Mouse (Mus musculus): ENCODE measurements around the gene Cdh15. TPM values are rescaled to one million over a fixed set of nuclear protein-coding genes. Genes with fewer than 3 reads are reported as not detected.

Cdh15 gene
- polyA plus RNA-seq (2014; fragmentation: Nextera tagmentation; extraction: Ambion mirVana), result 6.8 and 7.6 TPM in 2 replicates

GRCm38 (mm10) chr8:122847829-122848561 is at the start of gene Cdh15:
Gene Cdh15 (plus strand): TSS chr8:122847966.
- H3K27ac ChIP-seq (replicated peaks; ENCODE audit: low read depth, low read length), result no peak within 1 kb of the TSS
- 14% methylated on average over 17 of the region's 18 CpGs for WGBS

DNA sequence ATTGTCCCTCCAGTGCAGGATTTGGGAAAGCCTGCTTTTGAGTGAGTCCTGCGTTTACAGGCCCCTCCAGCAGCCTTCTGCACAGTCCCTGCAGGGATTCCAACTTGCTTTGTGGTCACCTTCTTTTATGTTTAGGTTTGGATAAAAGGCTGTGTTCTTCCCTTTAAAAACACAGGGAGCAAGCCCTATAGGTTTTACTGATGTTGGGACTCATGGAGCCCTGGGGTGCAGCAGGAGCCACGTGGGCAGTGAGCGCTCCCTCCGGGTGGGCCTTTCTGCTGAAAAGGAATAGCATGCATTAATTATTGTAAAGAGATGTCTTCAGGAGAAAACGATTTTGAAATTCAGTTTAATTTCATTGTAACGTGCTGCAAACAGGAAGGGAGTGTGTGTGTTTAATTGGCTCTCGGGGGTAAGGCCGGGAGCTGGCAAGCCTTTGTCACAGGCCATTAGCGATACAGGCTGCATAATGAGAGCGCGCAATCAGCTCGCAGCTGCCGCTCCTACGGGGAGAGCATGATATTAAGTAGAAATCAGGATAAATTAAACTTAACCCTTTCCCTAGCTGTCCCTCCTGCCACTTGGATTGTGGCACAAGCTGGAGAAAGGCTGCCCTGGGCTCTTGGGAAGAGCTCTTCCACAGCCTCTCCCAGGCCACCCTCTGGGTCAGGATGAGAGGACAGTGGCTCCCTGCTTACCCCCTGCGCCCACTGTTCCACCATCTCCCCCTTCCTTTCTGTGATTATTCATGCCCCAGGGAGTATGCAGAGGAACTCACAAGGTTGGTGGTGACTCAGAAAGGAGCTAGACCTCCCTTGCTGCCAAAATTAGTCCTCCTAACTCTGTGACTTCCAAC is 43.6 kb upstream of the Cdh15 start:
- no peaks in the 10 kb centered on the region for H3K27me3 ChIP-seq (ENCODE audit: control insufficient read depth, insufficient read depth, low read length)
- H3K27ac ChIP-seq (replicated peaks; ENCODE audit: low read depth, low read length), result peak overlapping the region; percentile 36
- H3K4me2 ChIP-seq (ENCODE audit: low read depth, severe bottlenecking), result no peak overlapping the region
- no peak overlapping the region for H3K4me3 ChIP-seq (ENCODE audit: low read depth, low read length)
- H3K9me3 ChIP-seq (ENCODE audit: control insufficient read depth, low read length), result no peaks in the 10 kb centered on the region
- 23% methylated on average over 15 of the region's 15 CpGs for WGBS
- 0 out of 2 replicates have a peak overlapping the region, but pooled peaks have one; percentile 30 for H3K9ac ChIP-seq (ENCODE audit: low read length)
- DNase-seq (ENCODE audit: low spot score) (peak; percentile 45), ATAC-seq (ENCODE audit: insufficient number of reproducible peaks, low FRiP score, low TSS enrichment, low read depth) (no peak)
- peaks cover 25% of the 10 kb centered on the region for H3K4me1 ChIP-seq (ENCODE audit: control insufficient read depth, insufficient read depth, low read length)
- no peaks in the 10 kb centered on the region for H3K36me3 ChIP-seq (ENCODE audit: control insufficient read depth, insufficient read depth, low read length)

More at GRCm38 (mm10) chr8:122847829-122848561, at the start of gene Cdh15:
- peak; percentile 74 for DNase-seq (ENCODE audit: low spot score)
- Histone ChIP-seq H3K4me1 (ENCODE audit: control insufficient read depth, insufficient read depth, low read length) (peaks cover 9% of the 10 kb centered on the region; the same call in 1 of the 2 replicates), H3K27me3 (ENCODE audit: control insufficient read depth, insufficient read depth, low read length) (0 out of 2 replicates have a peak, but pooled peaks cover 3% of the 10 kb centered on the region), H3K9ac (ENCODE audit: low read length) (no peak within 1 kb of the TSS), H3K4me2 (ENCODE audit: low read depth, severe bottlenecking) (0 out of 2 replicates have a peak within 1 kb of the TSS, but pooled peaks have one; percentile 8), H3K36me3 (ENCODE audit: control insufficient read depth, insufficient read depth, low read length) (no peaks in the 10 kb centered on the region), H3K9me3 (ENCODE audit: control insufficient read depth, low read length) (no peaks in the 10 kb centered on the region), H3K4me3 (ENCODE audit: low read depth, low read length) (peak within 1 kb of the TSS; percentile 12; the same call in 1 of the 2 replicates)
- ATAC-seq (ENCODE audit: insufficient number of reproducible peaks, low FRiP score, low TSS enrichment, low read depth), result peak; percentile 70

DNA sequence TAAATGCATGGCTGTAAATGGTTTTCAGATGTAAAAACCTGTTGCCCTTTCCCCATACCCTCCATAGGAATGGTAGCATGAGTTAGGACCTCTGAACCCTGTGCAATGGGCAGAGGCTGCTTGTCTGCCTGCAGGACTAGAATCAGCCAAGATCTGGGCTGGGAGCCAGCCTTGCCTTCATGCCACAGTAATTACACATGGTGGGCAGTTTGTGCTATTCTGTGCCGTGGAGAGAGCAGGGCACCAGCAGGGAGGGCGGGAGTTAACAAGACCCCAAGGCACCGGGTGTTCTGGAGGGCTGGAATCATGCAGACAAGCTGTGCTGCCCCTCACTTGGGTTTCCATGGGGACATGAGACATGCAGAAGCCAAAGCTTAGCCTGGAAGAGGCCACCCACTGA is 42.4 kb upstream of the Cdh15 start:
- Histone ChIP-seq H3K4me2 (ENCODE audit: low read depth, severe bottlenecking) (no peak overlapping the region), H3K4me1 (ENCODE audit: control insufficient read depth, insufficient read depth, low read length) (peaks cover 25% of the 10 kb centered on the region), H3K36me3 (ENCODE audit: control insufficient read depth, insufficient read depth, low read length) (no peaks in the 10 kb centered on the region), H3K9ac (ENCODE audit: low read length) (no peak overlapping the region), H3K27me3 (ENCODE audit: control insufficient read depth, insufficient read depth, low read length) (no peaks in the 10 kb centered on the region), H3K27ac (replicated peaks; ENCODE audit: low read depth, low read length) (no peak overlapping the region), H3K9me3 (ENCODE audit: control insufficient read depth, low read length) (no peaks in the 10 kb centered on the region), H3K4me3 (ENCODE audit: low read depth, low read length) (no peak overlapping the region)
- 67% methylated on average over 3 of the region's 3 CpGs for WGBS
- ATAC-seq (ENCODE audit: insufficient number of reproducible peaks, low FRiP score, low TSS enrichment, low read depth) (no peak), DNase-seq (ENCODE audit: low spot score) (no peak)

DNA sequence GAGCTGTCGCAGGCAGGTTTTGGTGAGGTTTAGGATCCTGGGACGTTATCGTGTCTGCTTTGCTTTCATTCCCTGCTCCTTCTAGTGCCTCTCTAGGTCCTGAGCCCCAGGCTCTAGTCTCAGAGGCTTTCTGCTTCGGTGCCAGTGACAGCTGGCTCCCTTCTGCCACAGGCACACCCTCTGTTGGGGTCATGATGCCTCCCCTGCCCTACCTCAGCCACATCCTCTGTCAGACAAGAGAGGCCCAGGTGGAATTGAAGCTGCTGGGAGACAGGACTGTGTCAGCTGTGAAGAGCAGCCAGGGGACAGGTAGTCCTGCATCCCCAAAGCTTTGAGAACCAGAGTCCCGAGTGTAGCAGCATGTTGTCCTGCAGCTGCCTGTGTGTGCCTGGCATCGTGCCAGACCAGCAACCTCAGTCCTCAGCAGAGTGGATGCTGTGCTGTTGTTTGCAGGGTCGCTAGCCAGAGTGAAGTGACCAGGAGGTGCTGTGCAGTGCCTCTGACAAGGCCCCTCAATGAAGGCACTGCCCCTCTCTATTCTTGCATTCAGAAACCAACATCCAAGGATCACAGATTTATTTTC is 40.7 kb upstream of the Cdh15 start:
- Histone ChIP-seq H3K27ac (replicated peaks; ENCODE audit: low read depth, low read length) (no peak overlapping the region), H3K4me2 (ENCODE audit: low read depth, severe bottlenecking) (no peak overlapping the region), H3K9ac (ENCODE audit: low read length) (no peak overlapping the region), H3K4me3 (ENCODE audit: low read depth, low read length) (no peak overlapping the region), H3K36me3 (ENCODE audit: control insufficient read depth, insufficient read depth, low read length) (peaks cover 2% of the 10 kb centered on the region; the same call in 1 of the 2 replicates), H3K9me3 (ENCODE audit: control insufficient read depth, low read length) (no peaks in the 10 kb centered on the region), H3K4me1 (ENCODE audit: control insufficient read depth, insufficient read depth, low read length) (peaks cover 25% of the 10 kb centered on the region), H3K27me3 (ENCODE audit: control insufficient read depth, insufficient read depth, low read length) (no peaks in the 10 kb centered on the region)
- DNase-seq (ENCODE audit: low spot score) (no peak), ATAC-seq (ENCODE audit: insufficient number of reproducible peaks, low FRiP score, low TSS enrichment, low read depth) (no peak)
- WGBS, result 78% methylated on average over 7 of the region's 7 CpGs

DNA sequence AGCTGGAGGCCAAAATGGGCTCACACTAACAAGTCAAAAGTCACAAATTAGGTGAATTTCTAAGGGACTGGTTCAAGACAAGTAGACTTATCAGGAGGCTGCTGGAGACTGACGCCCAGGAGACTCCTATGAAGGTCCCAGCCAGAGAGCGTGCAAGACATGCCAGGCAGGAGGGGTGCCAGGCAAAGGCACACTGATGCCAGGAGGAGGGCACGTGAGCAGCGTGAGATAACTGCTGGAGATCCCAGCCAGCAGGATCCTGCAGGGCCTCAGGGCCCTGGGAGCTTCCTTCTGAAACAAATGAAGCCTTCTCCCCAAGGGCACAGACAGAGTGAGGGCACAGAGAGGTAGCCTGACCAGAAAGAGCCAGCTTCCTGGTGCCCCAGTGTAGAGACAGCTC is 39.9 kb upstream of the Cdh15 start:
- Histone ChIP-seq H3K9ac (ENCODE audit: low read length) (no peak overlapping the region), H3K27me3 (ENCODE audit: control insufficient read depth, insufficient read depth, low read length) (no peaks in the 10 kb centered on the region), H3K4me2 (ENCODE audit: low read depth, severe bottlenecking) (no peak overlapping the region), H3K4me1 (ENCODE audit: control insufficient read depth, insufficient read depth, low read length) (peaks cover 25% of the 10 kb centered on the region), H3K9me3 (ENCODE audit: control insufficient read depth, low read length) (no peaks in the 10 kb centered on the region), H3K36me3 (ENCODE audit: control insufficient read depth, insufficient read depth, low read length) (peaks cover 2% of the 10 kb centered on the region; the same call in 1 of the 2 replicates), H3K27ac (replicated peaks; ENCODE audit: low read depth, low read length) (no peak overlapping the region), H3K4me3 (ENCODE audit: low read depth, low read length) (no peak overlapping the region)
- 89% methylated on average over 4 of the region's 4 CpGs for WGBS
- ATAC-seq (ENCODE audit: insufficient number of reproducible peaks, low FRiP score, low TSS enrichment, low read depth) (no peak), DNase-seq (ENCODE audit: low spot score) (no peak)

GRCm38 (mm10) chr8:122810376-122810775 is 37.4 kb upstream of the Cdh15 start:
- ATAC-seq (ENCODE audit: insufficient number of reproducible peaks, low FRiP score, low TSS enrichment, low read depth) (no peak), DNase-seq (ENCODE audit: low spot score) (no peak)
- H3K36me3 ChIP-seq (ENCODE audit: control insufficient read depth, insufficient read depth, low read length), result peaks cover 2% of the 10 kb centered on the region; the same call in 1 of the 2 replicates
- 81% methylated on average over 8 of the region's 8 CpGs for WGBS
- no peak overlapping the region for H3K27ac ChIP-seq (replicated peaks; ENCODE audit: low read depth, low read length)
- H3K4me2 ChIP-seq (ENCODE audit: low read depth, severe bottlenecking), result no peak overlapping the region
- H3K27me3 ChIP-seq (ENCODE audit: control insufficient read depth, insufficient read depth, low read length), result no peaks in the 10 kb centered on the region
- H3K4me1 ChIP-seq (ENCODE audit: control insufficient read depth, insufficient read depth, low read length), result peaks cover 5% of the 10 kb centered on the region
- H3K9me3 ChIP-seq (ENCODE audit: control insufficient read depth, low read length), result no peaks in the 10 kb centered on the region
- H3K4me3 ChIP-seq (ENCODE audit: low read depth, low read length), result no peak overlapping the region
- no peak overlapping the region for H3K9ac ChIP-seq (ENCODE audit: low read length)

GRCm38 (mm10) chr8:122811870-122812494 is 35.8 kb upstream of the Cdh15 start:
- 0 out of 2 replicates have a peak, but pooled peaks cover 1% of the 10 kb centered on the region for H3K4me1 ChIP-seq (ENCODE audit: control insufficient read depth, insufficient read depth, low read length)
- 87% methylated on average over 16 of the region's 16 CpGs for WGBS
- H3K36me3 ChIP-seq (ENCODE audit: control insufficient read depth, insufficient read depth, low read length), result peaks cover 2% of the 10 kb centered on the region; the same call in 1 of the 2 replicates
- H3K4me3 ChIP-seq (ENCODE audit: low read depth, low read length), result no peak overlapping the region
- H3K9me3 ChIP-seq (ENCODE audit: control insufficient read depth, low read length), result no peaks in the 10 kb centered on the region
- H3K9ac ChIP-seq (ENCODE audit: low read length), result no peak overlapping the region
- DNase-seq (ENCODE audit: low spot score) (no peak), ATAC-seq (ENCODE audit: insufficient number of reproducible peaks, low FRiP score, low TSS enrichment, low read depth) (no peak)
- H3K27me3 ChIP-seq (ENCODE audit: control insufficient read depth, insufficient read depth, low read length), result no peaks in the 10 kb centered on the region
- H3K4me2 ChIP-seq (ENCODE audit: low read depth, severe bottlenecking), result no peak overlapping the region
- H3K27ac ChIP-seq (replicated peaks; ENCODE audit: low read depth, low read length), result no peak overlapping the region

All from limb, embryonic 11.5 days (tissue).